Comparison of ENCODE assay signal across 20 mouse cellular contexts in genomic region chr10:81399296-81399695, GRCm38 (mm10). TPM values are rescaled to one million over a fixed set of nuclear protein-coding genes. Genes with fewer than 3 reads are reported as not detected.
DNase-seq lines count a peak whose midpoint lies in the region; ATAC-seq and TF ChIP-seq lines count a peak whose summit lies in the region.
"Had no signal": no experiment of that assay in that cellular context is flagged by ENCODE, and none has a peak within 500 bp of the region (broad histone marks: within the 10 kb centered on the region; RNA-seq: fewer than 3 reads in every experiment).

No protein-coding gene starts in this region.

- peaks cover 26% of the 10 kb centered on the region for H3K27me3 ChIP-seq in forebrain, embryonic 12.5 days
- H3K27me3 ChIP-seq in forebrain, embryonic 13.5 days = peaks cover 3% of the 10 kb centered on the region
- H3K27me3 ChIP-seq in lung, embryonic 14.5 days (ENCODE audit: insufficient read depth, low read length) = no peaks in the 10 kb centered on the region
- H3K27me3 ChIP-seq in embryonic facial prominence, embryonic 12.5 days = peaks cover 2% of the 10 kb centered on the region; the same call in 1 of the 2 replicates
- no peaks in the 10 kb centered on the region for H3K27me3 ChIP-seq in limb, embryonic 15.5 days
- H3K27me3 ChIP-seq: midbrain, embryonic 15.5 days; Patski had no signal

- peaks cover 56% of the 10 kb centered on the region for H3K4me1 ChIP-seq in forebrain, embryonic 12.5 days
- peaks cover 44% of the 10 kb centered on the region for H3K4me1 ChIP-seq in forebrain, embryonic 13.5 days
- H3K4me1 ChIP-seq in lung, embryonic 14.5 days (ENCODE audit: insufficient read depth) = peaks cover 24% of the 10 kb centered on the region
- peaks cover 34% of the 10 kb centered on the region for H3K4me1 ChIP-seq in embryonic facial prominence, embryonic 12.5 days
- peaks cover 67% of the 10 kb centered on the region for H3K4me1 ChIP-seq in limb, embryonic 15.5 days

- no peak overlapping the region for H3K4me3 ChIP-seq in forebrain, embryonic 12.5 days (replicated peaks)
- H3K4me3 ChIP-seq in forebrain, embryonic 13.5 days = no peak overlapping the region
- no peak overlapping the region for H3K4me3 ChIP-seq in lung, embryonic 14.5 days (ENCODE audit: low read depth, low read length)
- H3K4me3 ChIP-seq in embryonic facial prominence, embryonic 12.5 days = no peak overlapping the region
- no peak overlapping the region for H3K4me3 ChIP-seq in limb, embryonic 15.5 days
- H3K4me3 ChIP-seq: heart, adult 2 months; midbrain, embryonic 15.5 days had no signal

- TF ChIP-seq CTCF in lung, embryonic 14.5 days (IDR thresholded peaks at IDR 0.05; ENCODE audit: low read depth) = 0 out of 2 replicates have a peak, but pooled peaks have one; percentile 1

- no peak for DNase-seq in lung, embryonic 14.5 days
- no peak for DNase-seq in lung, postnatal 25 days (ENCODE audit: low spot score)
- no peak for DNase-seq in left cerebral cortex, postnatal 14 days (ENCODE audit: low spot score in 2 of 2)
- DNase-seq: adrenal gland, postnatal 14 days; cerebellum, adult 8-10 months; gastrocnemius, postnatal 10 days; heart, adult 2 months; kidney, adult 9 months; kidney, postnatal 36 days; layer of hippocampus, adult 9-11 months; lung, adult 18-20 months; lung, postnatal 4 days had no signal

- WGBS in forebrain, embryonic 12.5 days = 80% methylated on average over 5 of the region's 5 CpGs
- 73% methylated on average over 5 of the region's 5 CpGs for WGBS in forebrain, embryonic 13.5 days
- WGBS in lung, embryonic 14.5 days = 69% methylated on average over 5 of the region's 5 CpGs
- 66% methylated on average over 5 of the region's 5 CpGs for WGBS in embryonic facial prominence, embryonic 12.5 days
- 65% methylated on average over 5 of the region's 5 CpGs for WGBS in limb, embryonic 15.5 days

- 0 out of 2 replicates have a peak overlapping the region, but pooled peaks have one; percentile 13 for H3K27ac ChIP-seq in forebrain, embryonic 12.5 days
- H3K27ac ChIP-seq in forebrain, embryonic 13.5 days = no peak overlapping the region
- no peak overlapping the region for H3K27ac ChIP-seq in lung, embryonic 14.5 days (ENCODE audit: low read depth)
- H3K27ac ChIP-seq in embryonic facial prominence, embryonic 12.5 days = 0 out of 2 replicates have a peak overlapping the region, but pooled peaks have one; percentile 23
- no peak overlapping the region for H3K27ac ChIP-seq in limb, embryonic 15.5 days
- H3K27ac ChIP-seq: heart, adult 2 months; midbrain, embryonic 15.5 days had no signal

- ATAC-seq in forebrain, embryonic 12.5 days (ENCODE audit: low FRiP score) = no peak
- ATAC-seq in forebrain, embryonic 13.5 days = no peak
- no peak for ATAC-seq in lung, embryonic 14.5 days (ENCODE audit: insufficient read depth)
- ATAC-seq in embryonic facial prominence, embryonic 12.5 days (ENCODE audit: insufficient number of reproducible peaks, insufficient read depth, low FRiP score, low TSS enrichment) = no peak
- no peak for ATAC-seq in limb, embryonic 15.5 days (ENCODE audit: insufficient number of reproducible peaks, low FRiP score, low TSS enrichment, low read depth)
- ATAC-seq: activated CD4-positive, CD25-positive, alpha-beta regulatory T cell, adult 4 months; midbrain, embryonic 15.5 days; Patski had no signal

- no peaks in the 10 kb centered on the region for H3K9me3 ChIP-seq in forebrain, embryonic 12.5 days
- no peaks in the 10 kb centered on the region for H3K9me3 ChIP-seq in forebrain, embryonic 13.5 days (replicated peaks)
- no peaks in the 10 kb centered on the region for H3K9me3 ChIP-seq in lung, embryonic 14.5 days (ENCODE audit: low read depth, low read length)
- no peaks in the 10 kb centered on the region for H3K9me3 ChIP-seq in embryonic facial prominence, embryonic 12.5 days
- H3K9me3 ChIP-seq in limb, embryonic 15.5 days = no peaks in the 10 kb centered on the region
- H3K9me3 ChIP-seq: midbrain, embryonic 15.5 days had no signal

- H3K36me3 ChIP-seq in forebrain, embryonic 12.5 days (replicated peaks) = peaks cover 15% of the 10 kb centered on the region
- peaks cover 31% of the 10 kb centered on the region for H3K36me3 ChIP-seq in forebrain, embryonic 13.5 days (ENCODE audit: poor library complexity, severe bottlenecking)
- peaks cover 63% of the 10 kb centered on the region for H3K36me3 ChIP-seq in lung, embryonic 14.5 days (ENCODE audit: insufficient read depth)
- H3K36me3 ChIP-seq in embryonic facial prominence, embryonic 12.5 days = peaks cover 20% of the 10 kb centered on the region
- H3K36me3 ChIP-seq in limb, embryonic 15.5 days = peaks cover 61% of the 10 kb centered on the region
- H3K36me3 ChIP-seq: midbrain, embryonic 15.5 days had no signal

- intact Hi-C loops in left cerebral cortex, postnatal 14 days (cut with DNase I) = loop anchor here (10.0 kb wide), 1 partner anchor 156 kb away; the partner anchor contains the start of gene Aes

- no peak overlapping the region for H3K4me2 ChIP-seq in forebrain, embryonic 12.5 days
- H3K4me2 ChIP-seq in forebrain, embryonic 13.5 days = no peak overlapping the region
- no peak overlapping the region for H3K4me2 ChIP-seq in lung, embryonic 14.5 days
- H3K4me2 ChIP-seq in embryonic facial prominence, embryonic 12.5 days (replicated peaks) = no peak overlapping the region
- no peak overlapping the region for H3K4me2 ChIP-seq in limb, embryonic 15.5 days
- H3K4me2 ChIP-seq: midbrain, embryonic 15.5 days had no signal

- no peak overlapping the region for H3K9ac ChIP-seq in forebrain, embryonic 12.5 days
- no peak overlapping the region for H3K9ac ChIP-seq in forebrain, embryonic 13.5 days
- no peak overlapping the region for H3K9ac ChIP-seq in lung, embryonic 14.5 days
- no peak overlapping the region for H3K9ac ChIP-seq in embryonic facial prominence, embryonic 12.5 days
- 0 out of 2 replicates have a peak overlapping the region, but pooled peaks have one; percentile 10 for H3K9ac ChIP-seq in limb, embryonic 15.5 days
- H3K9ac ChIP-seq: midbrain, embryonic 15.5 days had no signal

RNA-seq across cellular contexts. Expression of gene Smim24, which starts 6.4 kb away (rescaled TPM):
- polyA plus RNA-seq in forebrain, embryonic 12.5 days (2016; fragmentation: Nextera tagmentation; extraction: Ambion mirVana) = 1.8 and 2.6 TPM in 2 replicates
- polyA plus RNA-seq in forebrain, embryonic 13.5 days (2015; fragmentation: Nextera tagmentation; extraction: Ambion mirVana) = 1.8 TPM in 2 replicates
- 2.8 and 3.3 TPM in 2 replicates for polyA plus RNA-seq in lung, embryonic 14.5 days (2014; fragmentation: Nextera tagmentation; extraction: Ambion mirVana)
- 3.1 and 3.4 TPM in 2 replicates for polyA plus RNA-seq in embryonic facial prominence, embryonic 12.5 days (2016; fragmentation: Nextera tagmentation; extraction: Ambion mirVana)
- 2.9 and 3.6 TPM in 2 replicates for polyA plus RNA-seq in limb, embryonic 15.5 days (2015; fragmentation: Nextera tagmentation; extraction: Ambion mirVana)
- total RNA-seq in left cerebral cortex, postnatal 14 days (2021) = 1 to 10 TPM; 1.8 to 1.9 TPM

RNA-seq across cellular contexts. Expression of gene Gm48552, which starts 10.5 kb away (rescaled TPM):
- polyA plus RNA-seq in forebrain, embryonic 12.5 days (2016; fragmentation: Nextera tagmentation; extraction: Ambion mirVana) = 1.4 and 2.1 TPM in 2 replicates
- 2.1 and 2.3 TPM in 2 replicates for polyA plus RNA-seq in forebrain, embryonic 13.5 days (2015; fragmentation: Nextera tagmentation; extraction: Ambion mirVana)
- 1.3 and 1.4 TPM in 2 replicates for polyA plus RNA-seq in lung, embryonic 14.5 days (2014; fragmentation: Nextera tagmentation; extraction: Ambion mirVana)
- 2.0 and 3.8 TPM in 2 replicates for polyA plus RNA-seq in embryonic facial prominence, embryonic 12.5 days (2016; fragmentation: Nextera tagmentation; extraction: Ambion mirVana)
- polyA plus RNA-seq in limb, embryonic 15.5 days (2015; fragmentation: Nextera tagmentation; extraction: Ambion mirVana) = 0.51 and 1.7 TPM in 2 replicates
- total RNA-seq in left cerebral cortex, postnatal 14 days (2021) = 1 to 10 TPM; 2.8 to 4.7 TPM
- total RNA-seq: liver, adult 2 months had no signal

RNA-seq across cellular contexts. Expression of gene Gm48551, which starts 15.0 kb away (rescaled TPM):
- 4.2 and 4.6 TPM in 2 replicates for polyA plus RNA-seq in forebrain, embryonic 12.5 days (2016; fragmentation: Nextera tagmentation; extraction: Ambion mirVana)
- polyA plus RNA-seq in forebrain, embryonic 13.5 days (2015; fragmentation: Nextera tagmentation; extraction: Ambion mirVana) = 4.2 and 5.8 TPM in 2 replicates
- polyA plus RNA-seq in lung, embryonic 14.5 days (2014; fragmentation: Nextera tagmentation; extraction: Ambion mirVana) = 2.8 and 3.8 TPM in 2 replicates
- polyA plus RNA-seq in embryonic facial prominence, embryonic 12.5 days (2016; fragmentation: Nextera tagmentation; extraction: Ambion mirVana) = 2.9 and 4.1 TPM in 2 replicates
- 2.1 and 3.1 TPM in 2 replicates for polyA plus RNA-seq in limb, embryonic 15.5 days (2015; fragmentation: Nextera tagmentation; extraction: Ambion mirVana)
- total RNA-seq in left cerebral cortex, postnatal 14 days (2021) = 1 to 10 TPM; 2.4 to 3.2 TPM

RNA-seq across cellular contexts. Expression of gene Dohh, which starts 15.1 kb away (rescaled TPM):
- polyA plus RNA-seq in forebrain, embryonic 12.5 days (2016; fragmentation: Nextera tagmentation; extraction: Ambion mirVana) = 68.1 and 68.5 TPM in 2 replicates
- 76.7 and 87.3 TPM in 2 replicates for polyA plus RNA-seq in forebrain, embryonic 13.5 days (2015; fragmentation: Nextera tagmentation; extraction: Ambion mirVana)
- polyA plus RNA-seq in lung, embryonic 14.5 days (2014; fragmentation: Nextera tagmentation; extraction: Ambion mirVana) = 57.5 and 67.0 TPM in 2 replicates
- polyA plus RNA-seq in embryonic facial prominence, embryonic 12.5 days (2016; fragmentation: Nextera tagmentation; extraction: Ambion mirVana) = 73.6 and 77.0 TPM in 2 replicates
- polyA plus RNA-seq in limb, embryonic 15.5 days (2015; fragmentation: Nextera tagmentation; extraction: Ambion mirVana) = 79.8 and 88.7 TPM in 2 replicates
- total RNA-seq in left cerebral cortex, postnatal 14 days (2021) = 10 to 100 TPM; 82.4 to 88.6 TPM

RNA-seq across cellular contexts. Expression of gene Fzr1, which starts 21.0 kb away (rescaled TPM):
- 145 and 148 TPM in 2 replicates for polyA plus RNA-seq in forebrain, embryonic 12.5 days (2016; fragmentation: Nextera tagmentation; extraction: Ambion mirVana)
- 117 and 128 TPM in 2 replicates for polyA plus RNA-seq in forebrain, embryonic 13.5 days (2015; fragmentation: Nextera tagmentation; extraction: Ambion mirVana)
- polyA plus RNA-seq in lung, embryonic 14.5 days (2014; fragmentation: Nextera tagmentation; extraction: Ambion mirVana) = 109 and 116 TPM in 2 replicates
- 140 and 143 TPM in 2 replicates for polyA plus RNA-seq in embryonic facial prominence, embryonic 12.5 days (2016; fragmentation: Nextera tagmentation; extraction: Ambion mirVana)
- polyA plus RNA-seq in limb, embryonic 15.5 days (2015; fragmentation: Nextera tagmentation; extraction: Ambion mirVana) = 82.2 and 90.9 TPM in 2 replicates
- 10 to 100 TPM; 74.8 to 80.3 TPM for total RNA-seq in left cerebral cortex, postnatal 14 days (2021)

Comparison
In these comparisons a context has a peak if more than half of its experiments do, and no peak if none do; other contexts are left out.
1. H3K27ac ChIP-seq: peak in forebrain, embryonic 12.5 days (single experiment) and embryonic facial prominence, embryonic 12.5 days (single experiment); none in forebrain, embryonic 13.5 days (single experiment), lung, embryonic 14.5 days (single experiment) and limb, embryonic 15.5 days (single experiment).